Mouse (Mus musculus) ES-E14 (cell line): Measurements from ENCODE around the gene Prkd3. TPM values are rescaled to one million over a fixed set of nuclear protein-coding genes. Genes with fewer than 3 reads are reported as not detected.
A peak's percentile ranks its signal among the peaks of the same experiment; 100 is the strongest.

ENCODE experiments used
- DNase-seq: peaks from one replicate; pipeline ENCODE4 v3.0.0-alpha.2; 2013; ENCODE audit warnings: low read depth, low spot score
- H3K27ac ChIP-seq: 2 replicates; pipeline ENCODE4 v1.5.1; 2012; ENCODE audit warnings: low read depth, mild to moderate bottlenecking, low read length, moderate library complexity, mixed read lengths; ENCODE audit not compliant: poor library complexity, insufficient read depth, severe bottlenecking
- H3K36me3 ChIP-seq: 2 replicates; pipeline ENCODE4 v1.6.1; 2012; ENCODE audit warnings: mild to moderate bottlenecking, low read length, moderate library complexity, mixed read lengths; ENCODE audit not compliant: control insufficient read depth, poor library complexity, insufficient read depth, severe bottlenecking
- H3K4me1 ChIP-seq, 2 experiments: fragments of 150-350 bp in 1 of 2; sonication (generic) in 1 of 2; 2 replicates each; pipeline ENCODE4 v1.6.1; 2012; ENCODE audit warnings: low read length in 2 of 2, mild to moderate bottlenecking in 1 of 2, mixed read lengths in 1 of 2; ENCODE audit not compliant: control insufficient read depth in 2 of 2, insufficient read depth in 2 of 2, poor library complexity in 1 of 2
- H3K4me3 ChIP-seq, 2 experiments: fragments of 150-350 bp in 1 of 2; sonication (generic) in 1 of 2; 2 replicates each; pipeline ENCODE4 v1.5.1; 2012; ENCODE audit warnings: low read length in 2 of 2, low read depth in 1 of 2, mild to moderate bottlenecking in 1 of 2, mixed read lengths in 1 of 2; ENCODE audit not compliant: insufficient read depth in 1 of 2, poor library complexity in 1 of 2, severe bottlenecking in 1 of 2
- H3K9ac ChIP-seq: 2 replicates; pipeline ENCODE4 v1.6.1; 2012; ENCODE audit warnings: low read depth, mild to moderate bottlenecking, low read length, mixed read lengths; ENCODE audit not compliant: poor library complexity, insufficient read depth, severe bottlenecking
- H3K9me3 ChIP-seq: fragments of 150-350 bp; sonication (generic); 2 replicates; pipeline ENCODE4 v1.6.1; 2012; ENCODE audit warnings: low read depth, mild to moderate bottlenecking, low read length; ENCODE audit not compliant: control insufficient read depth, insufficient read depth
- CHD2 ChIP-seq: IDR thresholded peaks from 2 replicates; pipeline ENCODE4 v1.6.1; 2014; ENCODE audit warnings: mild to moderate bottlenecking, low read depth, low read length, inconsistent platforms
- HCFC1 ChIP-seq: IDR thresholded peaks from 2 replicates; pipeline ENCODE4 v1.6.1; 2012; ENCODE audit warnings: low read length, inconsistent platforms, borderline replicate concordance; ENCODE audit not compliant: insufficient read depth
- MAFK ChIP-seq: IDR thresholded peaks from 2 replicates; pipeline ENCODE4 v1.6.1; 2014; ENCODE audit warnings: mild to moderate bottlenecking, low read depth, low read length, inconsistent platforms; ENCODE audit not compliant: insufficient read depth
- ZC3H11A ChIP-seq: IDR thresholded peaks from 2 replicates; pipeline ENCODE4 v1.6.1; 2012; ENCODE audit warnings: low read depth, mild to moderate bottlenecking, inconsistent platforms, low read length, borderline replicate concordance
- ZNF384 ChIP-seq: IDR thresholded peaks from 2 replicates; pipeline ENCODE4 v1.6.1; 2012; ENCODE audit warnings: low read depth, low read length, inconsistent platforms
- in situ Hi-C, 2 experiments: fragments of 600-800 bp; cut with MboI; formaldehyde crosslinking; loops; one replicate each; pipeline ENCODE4 v1.15.1; 2025; ENCODE audit warnings: low sequenced_read_pairs in 2 of 2, inconsistent platforms in 1 of 2; ENCODE audit not compliant: unreplicated experiment in 2 of 2
- total RNA-seq: library from RNA; depleted of rRNA; stranded (reverse); fragments of 300-350 nt; gene quantifications from 2 replicates; pipeline ENCODE4 v1.2.3, GENCODE M21; 2012

Prkd3 gene
- total RNA-seq, 1 experiment: 25.7 TPM

DNA sequence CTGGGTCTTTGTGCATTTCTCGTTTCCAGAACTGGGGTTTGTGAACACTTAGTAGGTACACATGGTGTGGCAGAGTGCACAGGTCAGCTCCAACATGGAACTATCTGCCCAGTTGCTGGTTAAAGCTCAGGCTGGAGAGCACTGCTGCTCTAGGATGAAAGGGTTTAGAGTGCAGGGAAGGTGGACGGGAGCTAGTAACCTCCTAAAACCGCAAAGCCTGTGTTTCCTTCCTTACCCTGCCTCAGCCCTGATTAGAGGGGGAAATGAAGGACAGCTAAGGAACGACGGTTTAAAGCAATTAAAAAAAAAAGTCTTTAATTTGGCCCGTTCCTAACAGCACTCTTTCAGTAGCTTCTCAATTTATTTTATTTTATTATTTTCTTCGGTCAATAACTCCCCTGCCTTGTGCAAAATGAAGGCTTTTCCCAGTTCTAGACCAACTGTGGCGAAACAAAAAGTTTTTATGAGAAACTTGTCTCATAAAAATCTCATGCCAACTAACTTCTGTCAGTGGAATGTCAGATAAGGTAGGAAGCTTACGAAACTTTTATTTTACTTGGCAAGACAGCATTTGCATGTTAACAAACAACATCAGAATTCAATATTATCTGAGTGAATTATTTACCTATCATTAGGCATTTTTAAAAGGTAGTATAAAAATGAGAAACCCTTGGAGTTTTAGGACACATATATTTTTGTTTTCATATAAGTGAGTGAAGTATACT lies 28.2 kb downstream of the Prkd3 start:
- TF ChIP-seq ZC3H11A (no peak), MAFK (no peak), HCFC1 (no peak), CHD2 (no peak), ZNF384 (no peak)

DNA sequence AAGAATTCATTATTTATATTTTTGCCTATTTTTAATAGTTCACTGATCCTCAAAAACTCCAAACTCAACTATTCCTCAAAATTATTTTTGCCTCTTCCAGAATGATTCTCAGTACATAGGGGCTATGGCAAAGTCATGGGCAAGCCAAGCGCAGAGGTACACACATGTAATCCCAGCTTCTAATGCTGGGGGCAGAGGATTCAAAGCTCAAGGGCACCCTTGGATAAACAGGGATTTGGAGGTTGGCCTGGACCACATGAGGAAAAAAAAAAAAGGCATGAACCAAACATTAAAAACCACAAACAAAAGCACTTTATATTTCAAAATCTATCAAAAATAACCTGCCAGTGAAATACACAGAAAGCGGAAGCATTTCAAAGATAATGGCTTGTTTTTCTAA lies 29.1 kb downstream of the Prkd3 start:
- DNase-seq: no peak
- in situ Hi-C loops: no loop called here
- TF ChIP-seq ZNF384 (no peak), MAFK (no peak), CHD2 (no peak), ZC3H11A (no peak), HCFC1 (no peak)
- Histone ChIP-seq H3K36me3 (no peaks in the 10 kb centered on the region), H3K4me3 (no peak overlapping the region), H3K9me3 (no peaks in the 10 kb centered on the region), H3K4me1 (no peaks in the 10 kb centered on the region), H3K9ac (no peak overlapping the region), H3K27ac (no peak overlapping the region)

More for the DNA sequence above, 28.2 kb downstream of the Prkd3 start:
- no peaks in the 10 kb centered on the region for H3K9me3 ChIP-seq
- no peaks in the 10 kb centered on the region for H3K4me1 ChIP-seq
- H3K27ac ChIP-seq: no peak overlapping the region
- in situ Hi-C loops: no loop called here
- H3K4me3 ChIP-seq: no peak overlapping the region
- DNase-seq: no peak
- no peaks in the 10 kb centered on the region for H3K36me3 ChIP-seq
- peak overlapping the region; percentile 15; the same call in 1 of the 2 replicates for H3K9ac ChIP-seq

DNA sequence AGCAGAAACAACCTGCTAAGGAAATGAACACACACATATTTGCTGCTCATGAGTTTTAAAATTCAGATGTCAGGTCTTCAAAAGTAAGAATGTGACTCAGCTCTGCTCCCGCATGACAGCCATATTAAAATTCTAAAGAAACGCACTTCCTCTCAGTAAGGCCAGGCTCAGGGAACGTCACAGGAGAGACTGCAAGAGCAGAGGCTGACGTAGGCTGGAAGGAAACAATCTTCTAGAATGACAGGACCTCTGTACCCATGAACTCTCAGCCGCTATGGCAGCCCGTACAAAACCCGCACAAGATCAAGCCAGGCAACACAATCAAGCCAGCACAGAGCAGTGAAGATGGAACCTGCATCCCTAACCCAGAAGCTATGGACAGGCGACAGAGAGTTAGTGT lies 31.6 kb downstream of the Prkd3 start:
- Histone ChIP-seq H3K9ac (no peak overlapping the region), H3K4me3 (no peak overlapping the region), H3K27ac (no peak overlapping the region), H3K36me3 (no peaks in the 10 kb centered on the region), H3K9me3 (no peaks in the 10 kb centered on the region), H3K4me1 (no peaks in the 10 kb centered on the region)
- no peak for TF ChIP-seq ZC3H11A
- TF ChIP-seq MAFK: no peak
- no peak for TF ChIP-seq CHD2
- TF ChIP-seq HCFC1: no peak
- TF ChIP-seq ZNF384: no peak
- DNase-seq: no peak
- in situ Hi-C loops: no loop called here

DNA sequence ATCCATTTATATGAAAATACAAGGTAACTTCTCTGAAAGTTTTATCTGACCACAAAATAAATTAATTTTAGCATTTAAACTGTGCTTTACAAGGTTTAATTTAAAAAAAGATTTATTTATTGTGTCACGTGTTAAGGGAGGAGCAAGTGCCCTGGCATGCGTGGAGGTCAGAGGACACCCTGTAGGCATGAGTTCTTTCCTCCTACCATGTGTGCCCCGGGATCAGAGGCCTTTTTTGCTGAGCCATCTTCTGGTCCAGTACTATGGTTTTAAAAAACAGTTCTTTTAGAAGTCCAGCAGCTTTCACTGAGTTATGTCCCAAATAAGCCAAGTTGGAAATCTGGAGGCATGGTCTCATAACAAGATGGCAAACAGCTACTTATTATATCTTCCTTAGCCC lies 36.9 kb downstream of the Prkd3 start:
- Histone ChIP-seq H3K4me1 (no peaks in the 10 kb centered on the region), H3K9me3 (no peaks in the 10 kb centered on the region), H3K36me3 (no peaks in the 10 kb centered on the region; the same call in 1 of the 2 replicates), H3K27ac (no peak overlapping the region), H3K4me3 (no peak overlapping the region), H3K9ac (no peak overlapping the region)
- TF ChIP-seq MAFK: no peak
- TF ChIP-seq HCFC1: no peak
- no peak for TF ChIP-seq ZNF384
- no peak for TF ChIP-seq ZC3H11A
- no peak for TF ChIP-seq CHD2
- no peak for DNase-seq
- in situ Hi-C loops: no loop called here
